Mouse (Mus musculus): ENCODE results near the gene Hinfp. TPM values are rescaled to one million over a fixed set of nuclear protein-coding genes. Genes with fewer than 3 reads are reported as not detected.

The Hinfp gene
- total RNA-seq, 2 experiments from 2014 or later: 9.8 to 11.0 TPM

DNA sequence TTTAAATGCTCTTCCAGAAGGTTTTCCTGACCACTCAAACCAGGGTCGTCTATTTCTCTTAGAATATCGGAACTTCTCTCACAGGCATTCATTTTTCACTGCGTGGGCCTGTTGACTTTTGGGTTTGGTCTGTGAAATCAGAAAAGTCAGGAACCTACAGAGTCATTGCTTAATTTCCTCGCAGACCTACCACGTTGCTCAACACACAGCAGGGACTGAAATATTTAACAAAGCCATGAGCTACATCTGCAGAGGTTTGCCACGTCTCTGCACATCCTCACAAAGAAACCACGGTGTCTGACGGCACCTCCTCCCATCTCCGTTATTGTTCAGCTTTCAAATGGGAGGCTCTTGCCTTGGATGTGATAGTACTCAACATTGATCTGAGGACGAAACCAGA is 46.5 kb downstream of the Hinfp start:
- DNase-seq: no peak

GRCm38 (mm10) chr9:44256213-44256612 is 49.3 kb downstream of the Hinfp start:
- DNase-seq: no peak

GRCm38 (mm10) chr9:44255136-44255521 is 50.3 kb downstream of the Hinfp start:
- DNase-seq: no peak

DNA sequence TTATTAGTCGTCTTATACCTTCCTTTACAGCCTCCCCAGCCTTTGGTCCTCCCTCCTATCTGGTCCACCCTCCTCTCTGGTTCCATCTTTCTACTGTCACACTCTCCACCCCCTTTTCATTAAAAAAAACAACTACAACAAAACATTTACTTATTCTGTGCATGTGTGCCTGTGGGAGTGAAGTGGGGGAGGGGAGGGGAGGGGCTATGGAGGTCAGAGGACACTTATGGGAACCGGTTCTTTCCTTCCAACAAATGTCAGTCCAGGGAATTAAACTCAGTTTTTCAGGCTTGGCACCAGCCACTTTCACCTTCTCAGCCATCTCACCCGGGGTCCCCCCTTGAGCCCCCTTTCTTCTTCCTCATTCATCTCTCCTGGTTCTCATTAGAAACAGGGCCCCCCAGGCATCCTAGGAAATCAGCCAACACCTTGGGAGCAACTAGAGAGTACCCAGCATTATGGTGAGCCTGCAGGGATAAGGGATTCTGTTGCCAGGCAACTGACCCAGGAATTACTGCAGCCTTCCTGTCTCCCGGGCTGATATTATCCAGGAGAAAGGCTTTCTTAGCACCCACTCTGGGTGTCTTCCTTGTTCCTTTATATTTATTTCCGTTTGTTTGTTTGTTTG is 50.8 kb downstream of the Hinfp start:
- no peak for DNase-seq

GRCm38 (mm10) chr9:44253441-44253840 is 52.0 kb downstream of the Hinfp start:
- DNase-seq: no peak

DNA sequence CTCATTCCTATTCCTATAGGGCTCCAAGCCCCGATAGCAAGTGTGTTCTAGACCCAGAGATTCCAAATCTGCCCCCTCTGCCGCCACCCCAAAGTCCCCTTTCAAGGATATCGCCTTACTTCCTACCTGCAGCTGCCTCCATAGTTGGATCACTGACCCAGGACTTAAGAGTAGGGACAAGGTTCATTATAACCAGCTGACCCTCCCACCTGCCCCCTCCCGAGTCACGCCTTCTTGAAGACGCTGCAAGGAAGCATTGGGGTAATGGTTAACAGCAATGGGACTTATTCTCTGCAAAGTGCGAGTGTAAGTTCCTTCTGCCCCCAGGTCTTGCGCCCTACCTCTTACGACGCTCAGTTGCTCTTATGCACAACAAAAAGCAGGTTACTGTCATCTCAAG is 54.2 kb downstream of the Hinfp start, which contains the start of gene Pdzd3:
Pdzd3 (minus strand) TSS at position 158 of the 400 bp plus-strand sequence.
- no peak for DNase-seq

GRCm38 (mm10) chr9:44250445-44250844 is 55.0 kb downstream of the Hinfp start:
- DNase-seq: no peak

DNA sequence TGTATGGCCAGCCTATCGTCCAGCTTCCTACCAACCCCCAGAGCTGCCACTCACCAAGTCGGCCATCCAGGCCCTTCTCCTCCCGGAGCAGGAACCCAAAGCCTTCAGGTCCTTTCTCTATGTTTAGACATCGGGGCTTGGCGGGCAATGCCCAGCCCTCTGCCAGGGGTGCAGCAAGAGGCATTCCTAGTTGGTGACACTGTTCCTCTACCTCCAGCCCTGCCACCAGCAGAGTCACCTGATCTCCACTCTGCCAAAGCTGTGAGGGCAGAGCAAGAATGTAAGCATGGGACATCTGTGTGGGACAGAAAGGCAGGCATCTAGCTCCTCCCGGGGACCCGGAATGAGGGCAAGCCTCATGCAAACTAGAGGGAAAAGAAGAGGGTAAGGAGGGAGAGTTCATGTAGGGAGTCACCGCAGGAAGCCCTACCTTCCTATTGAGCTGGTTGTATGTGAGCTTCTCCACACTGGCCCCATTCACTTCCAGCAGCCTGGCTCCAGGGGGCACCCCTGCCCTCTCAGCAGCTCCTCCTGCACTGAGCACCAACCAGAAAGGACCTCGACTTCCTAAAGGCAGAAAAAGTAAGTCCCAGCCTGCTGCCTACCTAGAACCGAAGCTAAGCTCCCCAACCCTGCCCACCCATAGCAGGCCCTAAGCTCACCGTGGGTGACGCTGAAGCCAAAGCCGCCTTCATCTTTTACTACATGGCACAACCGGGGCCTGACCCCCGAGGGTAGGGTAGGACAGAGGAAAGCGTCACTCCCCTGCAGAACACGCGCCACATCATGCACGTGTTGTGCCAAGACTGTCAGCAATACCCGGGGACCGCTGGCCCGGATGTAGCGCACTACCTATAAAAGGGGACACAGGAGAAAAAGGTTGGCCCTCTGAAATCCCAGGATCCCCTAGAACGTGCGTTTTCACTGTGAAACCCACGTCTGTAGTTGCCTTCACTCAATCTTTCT is 56.0 kb downstream of the Hinfp start:
- DNase-seq: peak; percentile 56

- no peak for DNase-seq
Measured at GRCm38 (mm10) chr9:44247907-44248306, 57.6 kb downstream of the Hinfp start.

- DNase-seq: no peak
Measured at GRCm38 (mm10) chr9:44243621-44244020, 61.9 kb downstream of the Hinfp start.

Small RNA genes lying within 50 kb of the gene (microRNA-seq; reads per million reads assigned to microRNA genes)
- gene Gm44335: 0 reads per million in 2 experiments

Other genes starting within 250 kb of the Hinfp start
- 100 to 1,000 TPM; 102 to 133 TPM for gene Usp2, start 238.7 kb downstream of the Hinfp start, total RNA-seq (2021)
- gene Mfrp, start 203.9 kb downstream of the Hinfp start, total RNA-seq (2021): under 1 TPM in 1 of 2 experiments, not detected in 1; 0.18 TPM
- gene C1qtnf5, start 198.4 kb downstream of the Hinfp start, total RNA-seq (2021): 10 to 100 TPM; 25.9 to 26.0 TPM
- under 1 TPM; 0.23 to 0.49 TPM for gene Gm49380, start 192.2 kb downstream of the Hinfp start, total RNA-seq (2021)
- gene Rnf26, start 192.2 kb downstream of the Hinfp start, total RNA-seq (2021): 10 to 100 TPM; 13.0 to 15.1 TPM
- gene Mcam, start 171.2 kb downstream of the Hinfp start, total RNA-seq (2021): 100 to 1,000 TPM; 107 to 115 TPM
- 10 to 100 TPM; 15.8 to 22.1 TPM for gene Cbl, start 71.6 kb downstream of the Hinfp start, total RNA-seq (2021)
- gene Ccdc153, start 65.0 kb downstream of the Hinfp start, total RNA-seq (2021): not detected
- gene Pdzd3, start 54.2 kb downstream of the Hinfp start, total RNA-seq (2021): 1 to 10 TPM; 1.2 to 1.4 TPM
- 10 to 100 TPM; 21.6 to 23.0 TPM for gene Nlrx1, start 37.1 kb downstream of the Hinfp start, total RNA-seq (2021)
- gene Abcg4, start 17.1 kb downstream of the Hinfp start, total RNA-seq (2021): 1 to 10 TPM in 1 of 2 experiments, under 1 TPM in 1; 0.68 to 1.3 TPM
- 10 to 100 TPM in 1 of 2 experiments, 1 to 10 TPM in 1; 7.5 to 15.7 TPM for gene C2cd2l, start 14.6 kb upstream of the Hinfp start, total RNA-seq (2021)
- gene Dpagt1, start 20.3 kb upstream of the Hinfp start, total RNA-seq (2021): 10 to 100 TPM; 11.7 to 17.0 TPM
- gene H2afx, start 29.0 kb upstream of the Hinfp start, total RNA-seq (2021): 10 to 100 TPM; 41.0 to 47.2 TPM
- gene Hmbs, start 38.6 kb upstream of the Hinfp start, total RNA-seq (2021): 10 to 100 TPM; 29.2 to 31.0 TPM
- gene Vps11, start 56.0 kb upstream of the Hinfp start, total RNA-seq (2021): 10 to 100 TPM; 18.2 to 20.2 TPM
- 10 to 100 TPM; 27.0 to 36.3 TPM for gene Hyou1, start 73.8 kb upstream of the Hinfp start, total RNA-seq (2021)
- gene Slc37a4, start 91.2 kb upstream of the Hinfp start, total RNA-seq (2021): 100 to 1,000 TPM; 120 to 138 TPM
- 1,000 to 10,000 TPM; 1,287 to 1,346 TPM for gene Rps25, start 101.5 kb upstream of the Hinfp start, total RNA-seq (2021)
- gene Trappc4, start 101.9 kb upstream of the Hinfp start, total RNA-seq (2021): 10 to 100 TPM; 28.2 to 35.3 TPM
- gene Ccdc84, start 112.9 kb upstream of the Hinfp start, total RNA-seq (2021): 10 to 100 TPM in 1 of 2 experiments, 1 to 10 TPM in 1; 5.9 to 10.2 TPM
- not detected for gene Foxr1, start 135.5 kb upstream of the Hinfp start, total RNA-seq (2021)
- gene Upk2, start 149.3 kb upstream of the Hinfp start, total RNA-seq (2021): under 1 TPM; 0.38 to 0.65 TPM
- gene Bcl9l, start 177.2 kb upstream of the Hinfp start, total RNA-seq (2021): 10 to 100 TPM; 65.4 to 77.6 TPM

Measured in gastrocnemius, postnatal 10 days (tissue).